Comparison of ENCODE assay signal across 17 mouse cellular contexts in the genomic region with DNA sequence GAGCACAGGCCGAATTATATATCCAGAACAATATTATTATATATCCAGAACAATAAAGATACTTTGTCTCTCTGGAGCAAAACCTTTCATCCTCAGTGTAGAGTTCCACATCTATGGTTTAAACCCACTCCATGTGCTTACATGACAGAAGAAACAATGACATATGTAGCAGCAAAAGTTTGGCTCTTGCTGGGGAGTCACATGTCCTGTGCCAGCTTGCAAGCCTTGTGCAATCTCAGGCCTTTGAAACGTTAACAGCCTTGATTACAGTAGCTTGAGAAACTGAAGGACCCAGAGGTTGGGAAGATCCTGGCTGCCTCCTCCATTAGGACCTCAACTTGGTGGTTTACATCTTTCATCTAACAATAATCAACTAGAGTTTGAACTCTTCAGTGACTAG.
"Had no signal": no experiment of that assay in that cellular context is flagged by ENCODE, and none has a peak within 500 bp of the region (broad histone marks: within the 10 kb centered on the region; RNA-seq: fewer than 3 reads in every experiment).

No protein-coding gene starts in this region.

- H3K9me3 ChIP-seq: kidney, embryonic 15.5 days; limb, embryonic 12.5 days; limb, embryonic 15.5 days; megakaryocyte, embryonic 14.5 days; midbrain, embryonic 10.5 days; midbrain, embryonic 13.5 days had no signal

- H3K4me2 ChIP-seq: kidney, embryonic 15.5 days; limb, embryonic 12.5 days; limb, embryonic 15.5 days; liver, embryonic 11.5 days; lung, embryonic 14.5 days; midbrain, embryonic 13.5 days had no signal

- H3K27ac ChIP-seq: kidney, embryonic 15.5 days; limb, embryonic 12.5 days; limb, embryonic 15.5 days; liver, embryonic 14.5 days; midbrain, embryonic 10.5 days; midbrain, embryonic 13.5 days had no signal

- H3K4me1 ChIP-seq: kidney, embryonic 15.5 days; limb, embryonic 12.5 days; limb, embryonic 15.5 days; megakaryocyte, embryonic 14.5 days; midbrain, embryonic 10.5 days; midbrain, embryonic 13.5 days had no signal

- H3K9ac ChIP-seq: kidney, embryonic 15.5 days; limb, embryonic 12.5 days; limb, embryonic 15.5 days; liver, embryonic 14.5 days; liver, postnatal 0 days; lung, embryonic 14.5 days; midbrain, embryonic 13.5 days had no signal

- H3K36me3 ChIP-seq: kidney, embryonic 15.5 days; limb, embryonic 12.5 days; limb, embryonic 15.5 days; midbrain, embryonic 10.5 days; midbrain, embryonic 13.5 days had no signal

- DNase-seq: kidney, postnatal 10 days; kidney, postnatal 36 days; left cerebral cortex, postnatal 4 days; liver, postnatal 0 days; lung, embryonic 14.5 days; thymus, adult 18-20 months; thymus, postnatal 36 days had no signal

- H3K4me3 ChIP-seq: kidney, embryonic 15.5 days; limb, embryonic 12.5 days; limb, embryonic 15.5 days; megakaryocyte, embryonic 14.5 days; midbrain, embryonic 10.5 days; midbrain, embryonic 13.5 days had no signal

- ATAC-seq: liver, postnatal 0 days; lung, postnatal 0 days; midbrain, embryonic 13.5 days; midbrain, embryonic 16.5 days had no signal

- H3K27me3 ChIP-seq: kidney, embryonic 15.5 days; limb, embryonic 12.5 days; limb, embryonic 15.5 days; megakaryocyte, embryonic 14.5 days; midbrain, embryonic 13.5 days had no signal
